Mouse (Mus musculus) heart, adult 2 months (tissue): ENCODE measurements at regions not wholly inside any gene's neighbourhood (a gene's known extent, or its start where the extent isn't known, plus 50 kb on each side); places are given as distances from the start of the nearest gene placed in this dataset.

Experiments
- CTCF ChIP-seq: fragments of 200-600 bp; IDR thresholded peaks from 2 replicates; pipeline ENCODE4 v1.8.1; 2022; ENCODE audit warnings: antibody characterized with exemption, mild to moderate bottlenecking, moderate library complexity
- POLR2A ChIP-seq: fragments of 200-500 bp; IDR thresholded peaks from 2 replicates; pipeline ENCODE4 v1.6.1; 2011; ENCODE audit warnings: mild to moderate bottlenecking, low read depth, low read length, control low read depth; ENCODE audit not compliant: insufficient read depth

GRCm38 (mm10) chr17:68060455-68060854 lies 56.5 kb upstream of the Arhgap28 start:
- no peak for TF ChIP-seq POLR2A
- TF ChIP-seq CTCF, result no peak
